Mouse (Mus musculus) left cerebral cortex, postnatal 36 days (tissue): ENCODE data around the gene Ralb. TPM values are rescaled to one million over a fixed set of nuclear protein-coding genes. Genes with fewer than 3 reads are reported as not detected.
A peak's percentile ranks its signal among the peaks of the same experiment; 100 is the strongest.

Experiments used
- DNase-seq, 2 experiments: peaks; one replicate each; pipeline ENCODE4 v3.0.0; 2021 to 2022; ENCODE audit warnings: low spot score in 2 of 2, mixed read lengths in 1 of 2
- intact Hi-C: fragments of 180-260 bp; cut with DNase I; formaldehyde crosslinking; loops from one replicate; pipeline ENCODE4 v1.15.1; 2025
- total RNA-seq, 2 experiments: library from RNA; stranded (reverse); gene quantifications; 2 replicates each; pipeline ENCODE4 v1.2.3; 2021

The Ralb gene
- total RNA-seq, 2 experiments from 2014 or later, result 22.2 to 22.6 TPM

GRCm38 (mm10) chr1:119420984-119421575, 83.5 kb downstream of the Ralb start:
- peak in 1 of 2 experiments; percentile 22 for DNase-seq
- intact Hi-C loops, result loop anchor here (2.0 to 10.0 kb wide), 3 partner anchors 32 to 656 kb away; no protein-coding TSS in a partner anchor

Other genes with a start within 250 kb of the Ralb start
- 1 to 10 TPM; 4.7 to 5.6 TPM for gene Inhbb, start 82.5 kb downstream of the Ralb start, total RNA-seq
- 10 to 100 TPM; 14.8 to 16.2 TPM for gene Tmem185b, start 21.4 kb upstream of the Ralb start, total RNA-seq
- 1 to 10 TPM; 5.6 to 6.3 TPM for gene Epb41l5, start 144.2 kb upstream of the Ralb start, total RNA-seq